Mouse (Mus musculus): ENCODE results near the gene Slc25a39. TPM values are rescaled to one million over a fixed set of nuclear protein-coding genes. Genes with fewer than 3 reads are reported as not detected.

Gene Slc25a39
- total and polyA plus RNA-seq, 2 experiments, result 181 to 1,099 TPM

DNA sequence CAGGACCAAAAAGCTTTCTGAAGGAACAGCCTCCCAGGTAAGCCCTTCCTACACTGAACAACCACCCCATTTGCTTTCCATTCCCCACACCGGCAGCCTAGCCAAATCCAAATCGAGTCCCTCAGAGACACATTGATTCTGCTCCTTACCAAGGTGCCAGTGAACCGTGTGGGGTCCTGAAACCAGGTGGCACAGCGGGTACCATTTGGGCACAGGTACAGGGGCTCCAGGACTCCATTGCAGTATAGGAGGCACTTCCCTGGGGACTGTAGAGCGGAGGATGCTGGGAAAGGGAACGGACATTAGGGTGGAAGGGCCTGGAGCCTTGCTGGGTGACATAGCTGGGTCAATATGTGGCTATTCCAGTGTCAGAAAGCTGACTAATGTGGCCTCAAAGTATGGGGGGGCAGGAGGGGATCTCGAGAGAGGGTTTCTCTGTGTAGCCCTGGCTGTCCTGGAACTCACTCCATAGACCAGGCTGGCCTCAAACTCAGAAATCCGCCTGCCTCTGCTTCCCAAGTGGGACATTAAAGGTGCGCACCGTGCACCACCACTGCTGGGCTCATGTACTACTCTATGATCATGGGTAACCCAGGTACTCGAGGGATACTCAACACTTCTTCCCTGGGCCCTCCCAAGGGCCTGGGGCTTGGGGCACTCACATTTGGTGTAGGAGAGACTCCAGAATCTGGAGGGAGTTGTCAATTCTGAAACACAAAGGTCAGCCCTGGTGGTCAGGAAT lies 2.0 kb downstream of the Slc25a39 start:
- 34% methylated on average over 11 of the region's 11 CpGs for WGBS
- H3K27me3 ChIP-seq (ENCODE audit: control insufficient read depth, insufficient read depth, low read length), result no peaks in the 10 kb centered on the region
- no peak for DNase-seq (ENCODE audit: extremely low read depth, low read depth, low spot score)
- H3K79me2 ChIP-seq (ENCODE audit: control insufficient read depth, insufficient read depth, low read length), result peaks cover 7% of the 10 kb centered on the region; the same call in 1 of the 2 replicates
- TF ChIP-seq CTCF (IDR thresholded peaks at IDR 0.05; ENCODE audit: low read depth, low read length) (no peak), POLR2A (IDR thresholded peaks at IDR 0.05; ENCODE audit: extremely low read depth, insufficient read depth, low read length) (no peak)
- H3K4me1 ChIP-seq (ENCODE audit: control insufficient read depth, insufficient read depth, low read length), result peaks cover 18% of the 10 kb centered on the region
- peak overlapping the region; percentile 97 for H3K9ac ChIP-seq (ENCODE audit: low read depth, low read length)
- peak overlapping the region; percentile 97 for H3K27ac ChIP-seq (replicated peaks; ENCODE audit: insufficient read depth, low read depth, low read length)
- peak overlapping the region; percentile 90 for H3K4me3 ChIP-seq (ENCODE audit: insufficient read depth, low read depth, low read length)
- H3K36me3 ChIP-seq (ENCODE audit: control insufficient read depth, insufficient read depth, low read length), result peaks cover 15% of the 10 kb centered on the region

DNA sequence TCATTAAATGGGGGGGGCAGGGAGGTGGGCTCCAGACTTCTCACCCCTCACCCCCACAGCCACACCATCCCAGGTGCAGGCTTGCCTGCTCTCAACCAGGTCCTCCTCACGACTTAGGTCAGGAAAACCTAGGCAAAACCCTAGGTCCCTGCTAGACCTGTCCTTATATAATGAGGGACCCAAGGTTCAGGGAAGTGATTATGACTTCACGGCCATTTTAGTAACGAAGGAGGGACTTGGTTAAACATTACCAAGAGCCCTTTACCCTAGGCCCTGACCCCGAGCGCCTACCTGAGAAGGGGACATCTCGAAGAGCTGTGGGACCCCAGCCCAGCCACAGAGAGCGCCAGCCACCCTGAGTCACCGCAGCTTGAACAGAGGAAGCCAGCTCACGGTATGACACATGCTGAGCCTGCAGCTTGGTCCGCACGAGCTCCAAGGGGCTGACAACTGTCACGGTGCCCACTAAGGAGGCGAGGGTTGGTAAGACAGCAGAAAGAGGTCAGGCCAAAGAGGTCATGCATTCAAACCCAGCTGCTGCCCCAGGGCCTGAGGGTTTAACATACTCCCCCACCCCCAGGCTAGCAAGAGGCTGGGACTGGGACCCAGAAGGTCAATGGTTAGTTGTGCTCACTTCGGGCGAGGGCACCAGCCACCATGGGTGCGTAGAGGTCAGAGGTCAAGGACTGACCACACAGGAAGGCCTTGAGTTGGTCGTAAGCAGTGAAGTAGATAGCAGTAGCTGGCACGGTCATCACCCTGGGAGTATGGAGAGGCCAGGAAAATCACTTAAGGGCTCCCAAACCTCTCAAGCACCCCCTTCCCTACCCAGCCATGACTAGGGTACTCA lies 3.4 kb downstream of the Slc25a39 start:
- 29% methylated on average over 18 of the region's 18 CpGs for WGBS
- peak overlapping the region; percentile 73 for H3K9ac ChIP-seq (ENCODE audit: low read depth, low read length)
- peaks cover 16% of the 10 kb centered on the region; the same call in 1 of the 2 replicates for H3K4me1 ChIP-seq (ENCODE audit: control insufficient read depth, insufficient read depth, low read length)
- H3K27me3 ChIP-seq (ENCODE audit: control insufficient read depth, insufficient read depth, low read length), result no peaks in the 10 kb centered on the region
- peaks cover 7% of the 10 kb centered on the region; the same call in 1 of the 2 replicates for H3K79me2 ChIP-seq (ENCODE audit: control insufficient read depth, insufficient read depth, low read length)
- peak; percentile 76 for DNase-seq (ENCODE audit: extremely low read depth, low read depth, low spot score)
- peak overlapping the region; percentile 57 for H3K4me3 ChIP-seq (ENCODE audit: insufficient read depth, low read depth, low read length)
- TF ChIP-seq CTCF (IDR thresholded peaks at IDR 0.05; ENCODE audit: low read depth, low read length), result no peak
- no peak for TF ChIP-seq POLR2A (IDR thresholded peaks at IDR 0.05; ENCODE audit: extremely low read depth, insufficient read depth, low read length)
- peak overlapping the region; percentile 74 for H3K27ac ChIP-seq (replicated peaks; ENCODE audit: insufficient read depth, low read depth, low read length)
- H3K36me3 ChIP-seq (ENCODE audit: control insufficient read depth, insufficient read depth, low read length), result peaks cover 15% of the 10 kb centered on the region

DNA sequence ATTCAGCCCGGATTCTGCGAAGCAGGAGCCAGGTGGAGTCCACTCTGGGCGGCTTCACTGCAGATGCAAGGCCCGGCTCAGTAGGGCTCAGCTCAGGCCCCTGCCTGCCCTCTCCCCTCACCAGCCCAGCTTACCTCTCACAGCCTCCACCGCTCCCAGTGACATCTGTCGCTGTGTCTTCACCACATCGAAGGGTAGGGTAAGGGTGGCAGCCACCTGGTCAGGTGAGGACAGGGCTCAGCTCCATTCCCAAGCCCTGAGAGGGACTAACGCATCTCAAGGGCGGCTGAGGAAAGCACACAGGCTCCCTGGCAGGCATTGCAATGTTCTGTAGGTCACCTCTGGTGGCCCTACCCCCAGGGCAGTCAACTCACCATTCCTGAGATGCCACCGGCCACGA lies 4.1 kb downstream of the Slc25a39 start:
- H3K4me3 ChIP-seq (ENCODE audit: insufficient read depth, low read depth, low read length), result no peak overlapping the region
- peaks cover 15% of the 10 kb centered on the region for H3K36me3 ChIP-seq (ENCODE audit: control insufficient read depth, insufficient read depth, low read length)
- peaks cover 7% of the 10 kb centered on the region; the same call in 1 of the 2 replicates for H3K79me2 ChIP-seq (ENCODE audit: control insufficient read depth, insufficient read depth, low read length)
- TF ChIP-seq CTCF (IDR thresholded peaks at IDR 0.05; ENCODE audit: low read depth, low read length), result no peak
- peak overlapping the region; percentile 66 for H3K27ac ChIP-seq (replicated peaks; ENCODE audit: insufficient read depth, low read depth, low read length)
- peaks cover 16% of the 10 kb centered on the region; the same call in 1 of the 2 replicates for H3K4me1 ChIP-seq (ENCODE audit: control insufficient read depth, insufficient read depth, low read length)
- H3K9ac ChIP-seq (ENCODE audit: low read depth, low read length), result peak overlapping the region; percentile 2
- no peaks in the 10 kb centered on the region for H3K27me3 ChIP-seq (ENCODE audit: control insufficient read depth, insufficient read depth, low read length)
- WGBS, result 92% methylated on average over 11 of the region's 11 CpGs
- DNase-seq (ENCODE audit: extremely low read depth, low read depth, low spot score), result no peak

DNA sequence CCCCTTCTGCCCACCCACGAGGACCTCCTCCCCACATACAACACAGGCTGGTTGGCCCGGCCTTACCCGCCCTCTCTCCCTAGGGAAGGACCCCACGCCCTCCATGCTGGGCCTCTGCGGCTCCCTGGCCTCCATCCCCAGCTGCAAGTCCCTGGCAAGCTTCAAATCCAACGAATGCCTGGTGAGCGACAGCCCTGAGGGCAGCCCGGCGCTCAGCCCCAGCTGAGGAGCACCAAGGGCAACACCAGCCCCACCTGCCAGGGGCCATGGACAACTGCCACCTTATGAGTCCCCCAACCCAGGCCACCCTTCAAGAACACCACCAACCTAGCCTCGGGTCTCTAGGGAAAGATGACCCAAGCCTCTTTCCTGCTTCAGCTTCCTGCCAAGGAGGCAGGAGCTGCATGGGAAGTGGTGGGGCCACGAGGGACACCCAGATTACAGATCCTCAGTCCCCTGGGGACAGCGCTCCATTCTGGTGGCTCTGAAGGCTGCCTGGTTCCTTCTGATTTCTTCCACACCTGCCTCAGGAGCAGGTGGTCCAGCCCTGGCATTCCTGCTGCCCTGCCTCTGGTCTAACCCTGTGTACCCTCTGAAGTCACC lies 5.7 kb downstream of the Slc25a39 start:
- no peak overlapping the region for H3K9ac ChIP-seq (ENCODE audit: low read depth, low read length)
- no peak for DNase-seq (ENCODE audit: extremely low read depth, low read depth, low spot score)

DNA sequence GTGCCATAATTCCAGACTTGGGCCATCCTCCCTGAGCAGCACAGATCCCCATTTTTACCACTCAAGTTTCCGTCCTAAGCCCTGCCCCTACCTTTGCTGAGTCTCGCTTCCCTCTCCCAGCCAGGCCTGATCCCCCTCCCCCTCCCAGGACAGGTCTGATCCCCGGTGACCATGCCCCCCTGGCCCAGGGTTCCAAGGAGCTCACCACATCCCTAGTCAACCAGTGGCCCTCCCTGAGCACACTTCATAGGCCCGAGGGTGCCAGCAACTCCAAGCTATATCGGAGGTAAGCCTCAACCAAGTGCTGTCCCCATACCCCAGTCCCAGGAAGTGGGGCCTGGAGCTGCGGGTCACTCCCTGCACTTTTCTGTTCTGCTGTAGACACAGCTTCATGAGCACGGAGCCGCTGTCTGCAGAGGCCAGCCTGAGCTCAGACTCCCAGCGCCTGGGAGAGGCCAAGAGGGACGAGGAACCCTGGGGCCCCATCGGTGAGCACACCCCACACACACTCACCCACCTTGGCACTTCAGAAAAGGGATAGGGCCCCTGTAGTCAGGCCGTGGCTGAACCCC lies 7.1 kb downstream of the Slc25a39 start:
- Histone ChIP-seq H3K27me3 (ENCODE audit: control insufficient read depth, insufficient read depth, low read length) (no peaks in the 10 kb centered on the region), H3K9ac (ENCODE audit: low read depth, low read length) (no peak overlapping the region), H3K36me3 (ENCODE audit: control insufficient read depth, insufficient read depth, low read length) (peaks cover 15% of the 10 kb centered on the region), H3K4me3 (ENCODE audit: insufficient read depth, low read depth, low read length) (no peak overlapping the region), H3K4me1 (ENCODE audit: control insufficient read depth, insufficient read depth, low read length) (peaks cover 16% of the 10 kb centered on the region; the same call in 1 of the 2 replicates), H3K79me2 (ENCODE audit: control insufficient read depth, insufficient read depth, low read length) (no peaks in the 10 kb centered on the region; the same call in 1 of the 2 replicates), H3K27ac (replicated peaks; ENCODE audit: insufficient read depth, low read depth, low read length) (no peak overlapping the region)
- DNase-seq (ENCODE audit: extremely low read depth, low read depth, low spot score), result no peak
- WGBS, result 33% methylated on average over 12 of the region's 12 CpGs
- no peak for TF ChIP-seq CTCF (IDR thresholded peaks at IDR 0.05; ENCODE audit: low read depth, low read length)
- no peak for TF ChIP-seq POLR2A (IDR thresholded peaks at IDR 0.05; ENCODE audit: extremely low read depth, insufficient read depth, low read length)

More for the DNA sequence above, 5.7 kb downstream of the Slc25a39 start:
- H3K27me3 ChIP-seq (ENCODE audit: control insufficient read depth, insufficient read depth, low read length), result no peaks in the 10 kb centered on the region
- 70% methylated on average over 12 of the region's 12 CpGs for WGBS
- peaks cover 16% of the 10 kb centered on the region; the same call in 1 of the 2 replicates for H3K4me1 ChIP-seq (ENCODE audit: control insufficient read depth, insufficient read depth, low read length)
- H3K27ac ChIP-seq (replicated peaks; ENCODE audit: insufficient read depth, low read depth, low read length), result no peak overlapping the region
- TF ChIP-seq CTCF (IDR thresholded peaks at IDR 0.05; ENCODE audit: low read depth, low read length) (no peak), POLR2A (IDR thresholded peaks at IDR 0.05; ENCODE audit: extremely low read depth, insufficient read depth, low read length) (0 out of 2 replicates have a peak, but pooled peaks have one; percentile 7)
- peaks cover 7% of the 10 kb centered on the region; the same call in 1 of the 2 replicates for H3K79me2 ChIP-seq (ENCODE audit: control insufficient read depth, insufficient read depth, low read length)
- H3K36me3 ChIP-seq (ENCODE audit: control insufficient read depth, insufficient read depth, low read length), result peaks cover 15% of the 10 kb centered on the region
- no peak overlapping the region for H3K4me3 ChIP-seq (ENCODE audit: insufficient read depth, low read depth, low read length)
